Mouse (Mus musculus) monocyte, adult 2 months (primary cell): ENCODE results near the gene Ereg.

ENCODE experiments used
- DNase-seq, 2 experiments: peaks; one replicate each; pipeline ENCODE4 v3.0.0; 2022; ENCODE audit warnings: low spot score in 2 of 2, low read depth in 1 of 2

The Ereg gene

DNA sequence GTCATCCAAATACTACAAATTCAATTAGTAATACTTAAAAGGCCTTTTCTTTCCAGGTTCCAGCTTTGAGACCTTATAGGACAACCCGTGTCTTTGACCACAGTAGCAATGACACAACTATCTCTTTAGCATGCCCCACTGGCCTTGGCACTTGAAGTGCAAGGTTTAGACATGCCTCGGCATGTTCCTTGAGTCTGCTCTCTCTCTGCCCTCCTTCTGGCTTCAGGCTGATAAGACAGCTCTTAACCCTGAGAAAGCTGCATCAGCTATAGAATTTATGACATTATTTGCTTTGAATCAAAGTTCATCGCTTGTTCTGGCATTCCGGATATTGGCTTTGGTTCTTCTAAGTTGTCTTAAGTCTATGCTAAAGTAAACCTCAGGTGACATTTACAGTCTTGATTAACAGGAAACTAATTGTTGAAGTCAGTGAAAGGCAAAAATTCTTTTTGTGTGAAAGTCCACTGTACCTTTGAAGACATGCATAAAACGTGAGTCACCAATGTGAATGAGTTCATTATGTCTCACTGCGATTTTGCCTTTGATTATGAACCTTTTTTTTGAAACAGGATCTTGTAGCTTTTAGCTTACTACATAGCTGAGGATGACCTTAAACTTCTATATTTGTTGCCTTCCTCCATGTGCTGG lies 35.7 kb downstream of the Ereg start:
- DNase-seq: no peak

DNA sequence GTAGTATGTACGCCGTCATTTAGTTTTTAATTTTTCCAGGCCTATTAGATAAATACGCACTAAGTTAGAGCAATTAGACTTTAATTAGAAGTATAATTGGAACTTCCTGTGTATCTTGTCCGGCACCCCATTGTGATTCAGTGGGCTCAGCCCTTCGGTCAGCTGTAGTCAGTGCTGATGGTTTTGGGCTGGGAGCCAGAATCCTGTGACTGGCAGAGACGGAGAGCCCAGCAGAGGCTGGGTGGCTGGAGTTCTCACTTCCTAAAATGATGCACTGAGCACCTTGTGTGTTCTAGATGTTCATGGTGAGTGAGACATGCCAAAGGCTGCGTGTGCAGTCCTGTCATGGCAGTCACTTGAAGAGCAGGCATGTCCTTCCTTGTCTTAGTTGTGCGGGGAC lies 36.6 kb downstream of the Ereg start:
- no peak for DNase-seq

DNA sequence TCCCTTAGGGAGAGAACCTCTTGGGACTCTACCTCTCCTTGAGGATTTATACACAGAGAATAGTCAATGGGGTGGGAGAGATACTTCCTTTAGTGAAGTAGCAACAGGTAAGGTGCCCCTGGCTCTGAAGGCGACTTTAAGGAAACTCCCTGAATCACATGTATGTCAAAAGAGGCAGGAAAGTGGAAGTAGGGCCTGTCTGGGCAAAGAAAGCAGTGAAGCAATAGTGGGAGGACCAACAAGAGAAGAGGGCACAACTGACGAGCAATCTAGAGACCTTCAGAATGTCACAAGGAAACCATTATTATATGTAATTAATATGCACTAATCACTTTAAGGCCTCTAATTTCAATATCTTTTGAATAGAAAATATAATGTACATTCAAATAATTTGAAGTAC lies 39.5 kb downstream of the Ereg start:
- no peak for DNase-seq

DNA sequence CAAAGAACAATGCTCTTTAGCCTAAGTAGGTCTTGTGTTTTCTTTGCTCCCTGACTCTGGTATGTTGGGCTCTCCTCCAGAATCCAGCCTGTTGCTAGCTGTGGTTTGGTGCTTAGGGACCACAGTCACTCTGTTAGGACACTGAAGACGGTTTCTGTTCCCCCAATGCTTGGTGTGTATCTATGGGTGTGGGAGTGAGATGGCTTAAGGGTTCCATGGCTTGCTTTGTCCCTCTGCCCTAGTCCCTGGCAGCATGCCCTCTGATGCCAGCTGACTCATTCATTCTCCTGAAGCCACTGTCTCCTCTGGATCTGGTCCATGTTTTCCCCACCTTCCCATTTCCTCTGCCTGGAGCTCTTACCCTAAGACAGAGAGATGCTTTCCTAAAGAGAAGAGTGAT lies 40.2 kb downstream of the Ereg start:
- DNase-seq: no peak

GRCm38 (mm10) chr5:91118618-91119017 lies 44.2 kb downstream of the Ereg start:
- no peak for DNase-seq

DNA sequence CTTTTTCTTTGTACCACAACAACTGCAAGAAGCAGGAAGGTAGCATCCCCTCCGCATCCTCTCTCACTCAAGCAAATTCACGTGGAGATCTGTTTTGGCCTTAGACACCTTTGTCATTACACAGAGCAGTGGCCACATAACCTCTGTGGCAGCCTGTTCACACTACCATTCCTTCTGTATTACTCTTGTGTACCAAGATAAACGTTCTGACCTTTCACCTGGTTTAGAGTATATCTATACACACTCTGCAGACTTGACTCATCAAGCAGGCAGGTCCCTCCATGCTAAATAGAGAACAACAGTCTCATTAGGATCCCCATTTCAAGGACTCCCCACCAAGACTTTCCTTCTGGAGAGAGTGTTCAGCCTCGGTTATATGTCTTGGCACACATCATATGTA lies 49.0 kb downstream of the Ereg start:
- DNase-seq: no peak

- no peak for DNase-seq
These were observed 49.7 kb downstream of the Ereg start for GRCm38 (mm10) chr5:91124140-91124539.

GRCm38 (mm10) chr5:91126623-91127022 lies 52.2 kb downstream of the Ereg start:
- no peak for DNase-seq

GRCm38 (mm10) chr5:91134961-91135360 lies 60.5 kb downstream of the Ereg start:
- no peak for DNase-seq

DNA sequence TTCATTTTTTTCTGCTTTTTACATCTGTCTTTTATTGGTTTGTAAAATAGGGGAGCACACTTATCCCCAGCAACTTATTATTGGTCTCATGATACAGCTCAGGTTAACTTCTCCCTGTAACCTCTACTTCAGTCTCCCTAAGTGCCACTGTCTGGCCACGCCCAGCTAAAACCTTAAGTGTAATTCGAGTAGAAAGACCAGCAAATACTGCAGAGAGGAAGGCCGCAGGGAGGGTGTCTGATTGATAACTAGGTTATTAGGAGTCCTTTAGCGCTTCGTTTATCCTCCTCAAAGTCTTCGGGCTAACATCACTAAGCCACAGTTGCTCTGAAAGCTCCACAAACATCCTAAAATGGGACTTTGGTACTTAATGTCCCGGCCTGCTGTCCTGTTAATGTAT lies 64.5 kb downstream of the Ereg start:
- DNase-seq: no peak

GRCm38 (mm10) chr5:91139446-91139873 lies 65.0 kb downstream of the Ereg start, which contains the start of gene Areg:
Areg (plus strand) TSS chr5:91139599.
- DNase-seq: no peak

- no peak for DNase-seq
These were observed 66.5 kb downstream of the Ereg start for GRCm38 (mm10) chr5:91140896-91141448.
